In the genomic region with DNA sequence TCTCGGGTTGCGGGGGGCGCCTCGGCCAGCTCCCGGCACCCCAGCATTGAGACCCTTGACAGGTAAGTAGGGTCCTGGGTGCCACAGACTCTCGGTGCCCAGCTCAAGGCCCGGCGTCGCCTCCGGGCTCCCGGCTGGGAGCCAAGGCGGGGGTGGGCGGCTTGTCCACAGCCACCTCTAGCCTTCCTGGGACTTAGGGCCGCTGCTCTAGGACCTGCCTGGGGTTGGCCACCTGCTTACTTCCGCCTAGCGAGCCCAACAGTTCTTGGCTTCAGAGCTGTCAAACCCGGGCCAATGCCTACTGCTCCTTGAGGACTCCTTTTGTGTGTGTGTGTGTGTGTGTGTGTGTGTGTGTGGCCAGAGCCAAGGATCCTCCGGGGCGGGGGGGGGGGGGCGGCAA, we compare ENCODE assay signal across 8 mouse cellular contexts. TPM values are rescaled to one million over a fixed set of nuclear protein-coding genes. Genes with fewer than 3 reads are reported as not detected.
DNase-seq lines count a peak whose midpoint lies in the region; ATAC-seq and TF ChIP-seq lines count a peak whose summit lies in the region.

No protein-coding gene starts in this region.

- H3K9ac ChIP-seq in forebrain, postnatal 0 days: peak overlapping the region; percentile 71
- H3K9ac ChIP-seq in limb, embryonic 15.5 days: peak overlapping the region; percentile 40
- peak overlapping the region; percentile 79 for H3K9ac ChIP-seq in midbrain, postnatal 0 days (replicated peaks; ENCODE audit: low read length, poor library complexity, severe bottlenecking)

- peak overlapping the region; percentile 69 for H3K27ac ChIP-seq in forebrain, postnatal 0 days (ENCODE audit: low read depth, low read length)
- peak overlapping the region; percentile 50 for H3K27ac ChIP-seq in limb, embryonic 15.5 days
- peak overlapping the region; percentile 75 for H3K27ac ChIP-seq in midbrain, postnatal 0 days (ENCODE audit: low read depth, low read length)

- no peaks in the 10 kb centered on the region for H3K4me1 ChIP-seq in forebrain, postnatal 0 days (ENCODE audit: insufficient read depth)
- H3K4me1 ChIP-seq in limb, embryonic 15.5 days: no peaks in the 10 kb centered on the region
- H3K4me1 ChIP-seq in midbrain, postnatal 0 days (ENCODE audit: insufficient read depth, low read length): no peaks in the 10 kb centered on the region

- peak; percentile 70 for ATAC-seq in forebrain, postnatal 0 days
- peak; percentile 5 for ATAC-seq in inflammation-experienced regulatory T-cells, adult 6 months
- ATAC-seq in limb, embryonic 15.5 days (ENCODE audit: insufficient number of reproducible peaks, low FRiP score, low TSS enrichment, low read depth): peak; percentile 55; the same call in 1 of the 2 replicates
- ATAC-seq in midbrain, postnatal 0 days (ENCODE audit: low FRiP score): peak; percentile 78

- peak overlapping the region; percentile 50 for H3K4me2 ChIP-seq in forebrain, postnatal 0 days (ENCODE audit: low read depth)
- H3K4me2 ChIP-seq in limb, embryonic 15.5 days: peak overlapping the region; percentile 58
- peak overlapping the region; percentile 51 for H3K4me2 ChIP-seq in midbrain, postnatal 0 days (ENCODE audit: low read depth, low read length, poor library complexity, severe bottlenecking)

- H3K4me3 ChIP-seq in forebrain, postnatal 0 days (ENCODE audit: low read depth, low read length): peak overlapping the region; percentile 51
- H3K4me3 ChIP-seq in limb, embryonic 15.5 days: peak overlapping the region; percentile 63
- H3K4me3 ChIP-seq in midbrain, postnatal 0 days (ENCODE audit: low read depth, low read length): peak overlapping the region; percentile 59

- 18% methylated on average over 20 of the region's 20 CpGs for WGBS in forebrain, postnatal 0 days
- 16% methylated on average over 19 of the region's 20 CpGs for WGBS in limb, embryonic 15.5 days
- WGBS in midbrain, postnatal 0 days: 17% methylated on average over 12 of the region's 20 CpGs

- no peaks in the 10 kb centered on the region for H3K36me3 ChIP-seq in forebrain, postnatal 0 days (ENCODE audit: insufficient read depth)
- no peaks in the 10 kb centered on the region for H3K36me3 ChIP-seq in limb, embryonic 15.5 days
- no peaks in the 10 kb centered on the region for H3K36me3 ChIP-seq in midbrain, postnatal 0 days (ENCODE audit: insufficient read depth, low read length)

- H3K27me3 ChIP-seq in forebrain, postnatal 0 days (ENCODE audit: insufficient read depth, low read length): no peaks in the 10 kb centered on the region
- no peaks in the 10 kb centered on the region for H3K27me3 ChIP-seq in limb, embryonic 15.5 days
- H3K27me3 ChIP-seq in midbrain, postnatal 0 days (ENCODE audit: insufficient read depth, low read length): no peaks in the 10 kb centered on the region

- DNase-seq in ovary, adult 18-20 months (ENCODE audit: low spot score): peak; percentile 1
- DNase-seq in ovary, postnatal 36 days (ENCODE audit: low spot score): no peak
- DNase-seq in cerebellum, adult 11-12 months: peak; percentile 72
- DNase-seq in forebrain, postnatal 0 days: peak; percentile 24
- DNase-seq in midbrain, postnatal 0 days (ENCODE audit: low spot score): peak; percentile 28
- DNase-seq in testis, postnatal 14 days (ENCODE audit: low spot score): peak; percentile 41

- no peak for TF ChIP-seq CTCF in forebrain, postnatal 0 days (IDR thresholded peaks at IDR 0.05; ENCODE audit: low read depth)
- TF ChIP-seq CTCF in midbrain, postnatal 0 days (IDR thresholded peaks at IDR 0.05): no peak

- H3K9me3 ChIP-seq in forebrain, postnatal 0 days (ENCODE audit: low read length): no peaks in the 10 kb centered on the region
- H3K9me3 ChIP-seq in limb, embryonic 15.5 days: no peaks in the 10 kb centered on the region
- H3K9me3 ChIP-seq in midbrain, postnatal 0 days (ENCODE audit: low read length): no peaks in the 10 kb centered on the region

RNA-seq across cellular contexts. Expression of a gene that starts 0.5 kb away (rescaled TPM):
- total RNA-seq in forebrain, postnatal 0 days (2014; rRNA removed): 31.1 and 39.3 TPM in 2 replicates
- polyA plus RNA-seq in forebrain, postnatal 0 days (2015; fragmentation: Nextera tagmentation; extraction: Ambion mirVana): 7.4 and 9.9 TPM in 2 replicates
- 10 to 100 TPM in 1 of 3 experiments, 1 to 10 TPM in 2; 5.6 to 10.3 (median 8.9) TPM for polyA plus RNA-seq in inflammation-experienced regulatory T-cells, adult 6 months (2017; shearing (Covaris generic))
- polyA plus RNA-seq in limb, embryonic 15.5 days (2015; fragmentation: Nextera tagmentation; extraction: Ambion mirVana): 12.0 and 14.8 TPM in 2 replicates
- total RNA-seq in midbrain, postnatal 0 days (2014; rRNA removed): 27.7 and 36.5 TPM in 2 replicates
- 9.9 and 11.3 TPM in 2 replicates for polyA plus RNA-seq in midbrain, postnatal 0 days (2015; fragmentation: Nextera tagmentation; extraction: Ambion mirVana)

Comparison
In these comparisons a context has a peak if more than half of its experiments do, and no peak if none do; other contexts are left out.
1. ATAC-seq: peak in every context shown above with its lines; median percentile 78 in midbrain, postnatal 0 days; 70 in forebrain, postnatal 0 days; 55 in limb, embryonic 15.5 days; 5 in inflammation-experienced regulatory T-cells, adult 6 months.